Mouse (Mus musculus) gastrocnemius, postnatal 4 days (tissue): ENCODE data around the gene Hsd17b11. TPM values are rescaled to one million over a fixed set of nuclear protein-coding genes. Genes with fewer than 3 reads are reported as not detected.
"Not testable (repeated sequence)": the region's sequence is repeated elsewhere in the genome, so short reads cannot be mapped to it uniquely, and the experiment has no call there.

Experiments
- DNase-seq, 2 experiments: peaks; one replicate each; pipeline ENCODE4 v3.0.0; 2021 to 2022; ENCODE audit warnings: low spot score in 2 of 2, mixed read lengths in 2 of 2
- total RNA-seq, 2 experiments: library from RNA; stranded (reverse); gene quantifications; 2 replicates each; pipeline ENCODE4 v1.2.3; 2021

Hsd17b11 gene
- total RNA-seq, 2 experiments from 2014 or later: 22.7 to 25.9 TPM

DNA sequence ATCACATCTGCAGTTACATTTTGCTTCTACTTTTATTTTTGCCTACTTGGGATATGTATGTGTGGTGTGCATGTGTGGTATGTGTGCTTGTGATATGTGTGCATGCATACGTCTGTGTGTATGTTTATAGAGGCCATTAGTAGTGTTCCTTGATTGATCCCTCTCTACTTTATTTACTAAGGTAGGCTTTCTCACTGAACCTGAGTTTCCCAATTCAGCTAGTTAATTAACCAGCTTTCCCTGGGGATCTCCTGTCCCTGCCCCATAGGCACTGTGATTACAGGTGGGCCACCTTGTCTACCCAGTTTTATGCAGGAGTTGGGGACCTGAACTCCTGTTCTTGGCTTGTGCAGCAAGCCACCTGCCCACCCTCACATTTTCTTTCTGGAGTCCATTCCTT, 15.0 kb upstream of the Hsd17b11 start:
- DNase-seq: no peak

DNA sequence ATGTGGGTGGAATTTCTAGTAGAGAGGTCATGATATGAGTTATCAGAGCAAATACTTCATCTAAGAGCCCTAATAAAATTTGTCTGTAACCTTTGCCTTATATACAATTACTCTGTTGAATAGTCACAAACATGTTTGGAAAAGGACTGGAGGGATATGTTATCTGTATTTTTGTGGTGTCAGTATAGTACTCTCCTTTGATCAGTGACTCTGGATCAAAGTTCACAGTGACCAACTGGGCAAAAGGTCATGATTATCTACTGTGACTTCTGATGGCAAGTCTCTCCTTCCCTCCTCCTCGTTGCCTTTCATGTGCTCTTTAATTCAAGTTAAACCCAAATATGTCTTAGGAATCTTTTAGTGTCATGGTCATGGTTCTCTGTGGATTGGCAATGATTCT, 14.1 kb upstream of the Hsd17b11 start:
- DNase-seq: no peak

DNA sequence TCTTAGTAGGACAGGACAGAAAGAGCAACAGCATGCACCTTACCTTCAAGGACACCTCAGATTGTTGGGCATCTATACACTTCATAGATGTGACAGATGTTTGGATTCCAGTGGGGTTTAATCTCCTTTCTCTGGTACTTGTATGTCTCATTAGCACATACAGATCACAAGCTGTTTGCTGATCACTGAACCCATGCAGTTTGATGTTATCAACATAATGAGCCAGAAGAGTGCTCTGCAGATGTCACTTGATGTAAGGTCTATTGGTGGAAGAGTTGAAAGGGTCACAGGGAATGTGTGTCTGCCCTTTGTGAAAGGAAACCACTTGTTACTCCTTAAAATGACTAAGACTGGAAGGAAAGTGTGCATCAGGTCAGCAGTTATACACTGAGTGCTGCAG, 13.3 kb upstream of the Hsd17b11 start:
- no peak for DNase-seq

DNA sequence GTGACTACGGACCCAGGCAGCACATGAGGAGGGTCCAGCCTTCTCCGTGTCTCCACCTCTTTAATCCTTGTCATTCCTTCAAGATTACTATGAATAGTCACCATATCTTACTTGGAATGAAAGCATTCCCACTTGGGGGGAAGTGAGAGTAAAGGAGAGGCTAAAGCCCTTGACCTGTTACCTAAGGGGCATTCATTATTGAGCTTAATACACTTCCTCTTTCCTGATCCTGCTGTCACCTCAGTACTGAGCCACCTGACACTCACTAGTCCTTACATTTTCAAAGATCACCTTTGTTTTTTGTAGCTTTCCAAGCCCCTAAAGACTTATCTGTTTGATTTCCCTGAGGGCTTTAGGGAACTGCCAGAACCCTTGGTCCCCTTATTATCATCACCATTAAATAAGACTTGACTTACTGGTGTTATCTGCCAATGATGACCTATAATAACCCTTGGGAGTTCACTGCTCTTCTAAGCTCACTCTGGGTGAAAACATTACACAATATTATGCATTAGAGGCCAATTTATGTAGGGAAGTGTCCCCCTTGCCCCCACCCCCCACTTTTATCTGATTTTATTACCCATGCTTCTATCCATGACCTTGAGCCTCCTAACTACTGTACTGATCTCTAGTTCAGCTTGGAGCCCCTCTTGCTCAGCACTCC, 10.8 kb upstream of the Hsd17b11 start:
- DNase-seq: no peak

DNA sequence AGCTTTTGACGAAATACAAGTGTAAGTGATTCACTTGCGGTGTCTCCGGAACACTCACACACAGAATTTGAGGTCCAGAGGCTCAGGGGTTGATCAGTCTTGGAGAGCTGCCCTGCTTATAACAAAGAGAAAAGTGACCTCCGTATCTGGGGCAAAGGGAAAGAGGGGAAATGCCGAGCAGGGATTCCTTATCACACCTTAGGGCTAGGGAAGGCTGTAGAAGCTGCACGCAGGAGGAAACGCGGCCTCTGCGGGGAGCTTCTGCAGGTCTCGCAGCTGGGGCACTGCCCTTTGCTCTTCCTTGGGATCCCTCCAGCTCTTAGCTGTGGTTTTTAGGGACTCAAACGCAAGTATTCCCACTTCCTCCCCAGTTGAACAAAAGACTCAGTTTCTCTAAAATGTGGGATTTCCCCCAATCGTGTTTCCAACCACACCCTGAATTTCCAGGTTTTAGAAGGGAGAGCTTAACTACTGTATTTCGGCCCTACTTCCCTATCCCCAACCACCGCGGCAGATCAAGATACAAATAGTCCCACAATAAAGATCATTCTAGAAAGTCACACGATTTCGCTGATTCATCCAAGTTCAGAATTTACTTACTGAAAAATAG, 3.6 kb upstream of the Hsd17b11 start:
- no peak for DNase-seq

DNA sequence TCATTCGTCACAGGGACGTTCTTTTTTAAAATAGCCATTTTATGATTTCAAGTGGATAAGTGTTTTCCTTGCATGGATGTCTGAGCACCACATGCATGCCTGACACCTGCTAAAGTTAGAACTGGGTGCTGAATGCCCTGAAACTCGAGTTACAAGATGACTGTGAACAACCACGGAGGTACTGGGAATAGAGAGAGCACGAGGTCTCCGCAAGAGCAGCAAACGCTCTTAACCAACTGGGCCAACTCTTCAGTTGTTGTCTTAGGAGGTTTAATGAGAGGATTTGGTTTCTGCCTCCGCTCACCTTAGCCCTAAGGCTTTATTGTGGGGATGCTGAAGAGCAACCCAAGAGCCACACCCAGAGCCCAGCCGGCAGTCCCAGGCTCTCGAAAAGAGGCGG, 3.0 kb upstream of the Hsd17b11 start:
- DNase-seq: no peak

DNA sequence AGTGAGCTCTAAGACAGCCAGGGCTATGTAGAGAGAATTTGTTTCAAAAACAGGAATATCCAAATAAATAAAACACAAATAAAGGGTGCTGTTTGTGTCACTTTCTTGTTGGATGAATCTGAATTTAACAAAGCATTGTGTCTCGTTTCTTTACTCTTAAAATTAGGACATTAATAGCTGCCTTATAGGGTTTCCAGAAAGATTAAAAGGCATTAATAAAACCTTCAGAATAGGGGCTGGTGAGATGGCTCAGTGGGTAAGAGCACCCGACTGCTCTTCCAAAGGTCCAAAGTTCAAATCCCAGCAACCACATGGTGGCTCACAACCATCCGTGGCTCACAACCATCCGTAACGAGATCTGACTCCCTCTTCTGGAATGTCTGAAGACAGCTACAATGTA, 2.5 kb upstream of the Hsd17b11 start:
- not testable (repeated sequence) for DNase-seq

DNA sequence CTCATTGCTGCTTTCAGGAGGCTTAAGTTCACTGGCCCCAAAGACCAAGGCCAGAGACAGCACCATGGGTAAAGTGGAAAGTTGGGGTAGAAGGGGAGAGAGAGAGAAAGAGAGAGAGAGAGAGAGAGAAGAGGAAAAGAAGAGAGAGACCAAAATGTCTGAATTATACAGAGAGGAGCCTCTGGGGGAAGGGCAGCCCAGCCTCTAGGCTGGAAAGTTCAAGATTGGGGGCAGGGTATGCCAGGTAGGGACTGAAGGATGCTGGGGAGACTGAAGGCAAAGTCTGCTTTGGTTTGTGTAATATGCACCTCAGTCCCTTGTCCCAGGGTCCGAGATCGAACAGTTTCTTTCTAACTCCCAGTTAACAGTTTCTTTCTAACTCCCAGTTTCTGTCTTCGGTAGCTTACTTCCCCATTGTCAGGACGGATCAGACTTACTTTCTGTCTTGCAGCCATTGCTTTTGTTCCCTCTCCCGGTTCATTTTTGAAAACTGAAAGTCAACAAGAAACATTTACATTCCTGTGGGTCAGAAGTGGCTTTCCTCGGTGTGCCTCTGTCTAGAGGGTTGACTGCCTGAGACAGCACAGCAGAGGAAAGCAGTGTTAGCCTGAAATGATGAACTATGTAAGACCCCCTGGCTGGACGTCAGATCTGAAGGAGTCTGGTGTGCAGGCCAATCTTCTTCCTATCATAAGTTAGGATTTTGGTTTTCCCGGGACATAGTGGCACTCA, 1.7 kb upstream of the Hsd17b11 start:
- DNase-seq: no peak

DNA sequence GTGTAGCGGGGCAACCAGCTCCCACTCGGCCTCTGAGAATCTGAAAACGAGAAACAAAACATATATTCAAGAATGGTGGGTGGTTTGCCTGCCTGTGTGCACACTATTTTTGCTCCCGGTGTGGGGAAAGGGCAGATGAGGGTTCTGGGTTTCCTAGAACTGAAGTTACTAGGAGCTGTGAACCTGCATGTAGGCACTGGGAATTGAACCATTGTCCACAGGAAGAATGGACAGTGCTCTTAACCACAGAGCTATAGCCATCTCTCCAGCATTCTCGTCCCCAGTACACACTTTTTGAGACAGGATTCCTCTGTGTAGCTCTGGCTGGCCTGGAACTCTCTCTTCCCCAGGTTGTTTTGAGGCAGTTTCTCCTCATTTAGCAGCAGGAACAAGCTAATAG, 839 bp upstream of the Hsd17b11 start:
- no peak for DNase-seq

DNA sequence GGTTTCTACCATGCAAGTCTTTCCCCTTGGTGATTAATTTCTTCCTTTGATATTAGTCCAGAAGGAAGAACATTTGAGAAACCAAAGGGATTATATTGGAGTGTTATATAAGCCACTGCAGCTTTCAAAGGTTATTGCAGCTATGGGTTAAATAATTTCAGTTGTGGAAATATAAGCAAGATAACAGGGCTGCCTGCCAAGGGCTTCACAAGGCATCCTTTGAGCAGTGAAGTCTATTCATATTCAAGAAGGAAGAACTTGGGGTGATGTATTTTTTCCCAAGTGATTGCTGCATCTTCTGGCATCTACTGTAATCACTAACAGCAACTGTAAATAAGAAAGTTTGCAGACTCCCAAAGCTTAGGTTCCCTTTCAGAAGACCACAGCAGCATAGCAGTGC, 10.3 kb downstream of the Hsd17b11 start:
- DNase-seq: no peak

DNA sequence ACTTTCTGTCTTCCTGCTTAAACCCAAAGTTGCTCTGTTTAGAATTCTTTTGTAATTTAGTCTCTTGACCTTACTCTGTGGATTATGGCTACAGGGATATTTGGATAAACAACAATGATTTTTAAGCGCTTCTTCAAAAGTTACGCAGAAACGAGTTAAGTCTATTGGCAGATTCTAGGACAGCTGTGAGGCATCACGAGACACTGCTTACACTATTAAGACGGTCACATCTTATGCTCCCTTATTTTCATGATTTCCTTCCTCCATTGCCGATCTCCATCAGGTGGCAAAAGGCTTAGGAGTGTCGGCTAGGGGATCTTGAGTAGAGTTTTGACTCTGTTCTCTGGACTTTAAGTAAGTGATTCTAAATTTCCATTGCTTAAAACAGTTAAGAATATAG, 11.5 kb downstream of the Hsd17b11 start:
- no peak for DNase-seq

DNA sequence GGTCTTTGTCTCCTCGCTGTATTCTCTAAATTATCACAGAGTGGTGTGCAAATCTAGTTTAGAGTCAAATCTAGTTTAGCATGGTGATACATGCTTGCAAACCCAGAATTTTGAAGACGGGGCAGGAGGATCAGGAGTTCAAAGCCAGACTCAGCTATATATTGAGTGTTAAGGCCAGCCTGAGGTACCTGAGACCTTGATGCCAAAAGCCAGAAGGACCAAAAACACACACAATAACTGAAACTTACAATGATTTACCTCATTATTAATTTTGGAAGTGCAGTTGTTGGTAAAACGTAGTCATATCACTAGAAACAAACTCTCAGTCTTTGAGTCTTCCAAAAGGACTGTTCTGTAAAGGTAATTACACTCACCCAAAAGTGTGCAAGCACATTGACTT, 12.3 kb downstream of the Hsd17b11 start:
- DNase-seq: no peak

DNA sequence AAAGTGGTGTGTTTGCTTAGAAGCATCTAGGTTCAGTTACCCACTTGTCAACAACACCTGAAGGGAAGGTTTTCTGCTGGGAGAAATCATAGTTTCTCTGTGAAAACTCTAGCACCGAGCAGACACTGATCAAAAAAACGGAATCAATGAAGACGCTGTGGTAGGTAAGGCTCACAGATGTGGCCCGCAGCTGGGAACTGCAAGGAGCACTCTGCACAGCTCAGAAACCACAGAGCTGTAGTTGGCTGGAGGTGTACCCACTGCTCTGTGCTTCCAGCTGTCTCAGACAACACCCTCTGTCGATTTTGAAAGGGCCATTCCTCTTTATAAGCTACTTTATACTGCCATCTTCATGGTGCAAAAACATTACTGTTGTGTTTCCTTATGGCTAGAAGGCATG, 13.9 kb downstream of the Hsd17b11 start:
- DNase-seq: no peak

DNA sequence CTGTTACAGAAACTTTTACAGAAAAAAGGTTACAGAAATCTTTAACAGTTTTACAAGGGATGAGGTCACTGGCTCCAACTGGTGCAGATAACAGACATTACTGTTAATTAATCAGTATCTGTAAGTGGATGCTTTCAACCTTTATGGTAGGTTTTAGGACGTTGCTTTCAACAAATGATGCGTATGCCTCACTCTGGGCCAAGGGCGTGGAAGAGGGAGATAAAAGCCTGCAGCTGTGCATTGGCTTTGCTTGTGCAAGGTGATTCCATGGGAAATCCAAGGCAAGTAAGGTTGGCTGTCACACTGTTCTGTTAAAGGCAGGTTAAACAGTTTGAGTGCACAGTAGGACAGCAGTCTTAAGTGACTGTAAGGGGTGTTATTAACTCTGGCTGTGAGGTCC, 14.9 kb downstream of the Hsd17b11 start:
- DNase-seq: no peak

DNA sequence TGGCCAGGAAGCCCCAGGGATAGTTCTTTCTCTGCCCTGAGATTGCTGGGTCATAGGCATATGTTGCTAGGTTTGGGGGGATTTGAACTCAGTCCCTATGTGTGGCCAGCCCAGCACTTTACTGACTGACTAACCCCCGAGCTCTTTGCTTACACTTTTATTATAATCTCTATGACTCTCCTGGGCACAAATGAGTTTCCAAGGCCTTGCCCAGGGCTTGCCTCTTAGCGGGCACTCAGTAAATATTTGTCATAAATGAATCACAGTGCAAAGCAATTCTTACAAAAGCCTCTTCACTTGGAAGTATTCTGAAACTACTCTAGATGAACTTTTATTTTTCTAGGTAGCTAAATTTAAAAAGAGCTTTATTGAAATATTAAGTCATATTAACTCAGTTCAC, 17.8 kb downstream of the Hsd17b11 start:
- DNase-seq: no peak

DNA sequence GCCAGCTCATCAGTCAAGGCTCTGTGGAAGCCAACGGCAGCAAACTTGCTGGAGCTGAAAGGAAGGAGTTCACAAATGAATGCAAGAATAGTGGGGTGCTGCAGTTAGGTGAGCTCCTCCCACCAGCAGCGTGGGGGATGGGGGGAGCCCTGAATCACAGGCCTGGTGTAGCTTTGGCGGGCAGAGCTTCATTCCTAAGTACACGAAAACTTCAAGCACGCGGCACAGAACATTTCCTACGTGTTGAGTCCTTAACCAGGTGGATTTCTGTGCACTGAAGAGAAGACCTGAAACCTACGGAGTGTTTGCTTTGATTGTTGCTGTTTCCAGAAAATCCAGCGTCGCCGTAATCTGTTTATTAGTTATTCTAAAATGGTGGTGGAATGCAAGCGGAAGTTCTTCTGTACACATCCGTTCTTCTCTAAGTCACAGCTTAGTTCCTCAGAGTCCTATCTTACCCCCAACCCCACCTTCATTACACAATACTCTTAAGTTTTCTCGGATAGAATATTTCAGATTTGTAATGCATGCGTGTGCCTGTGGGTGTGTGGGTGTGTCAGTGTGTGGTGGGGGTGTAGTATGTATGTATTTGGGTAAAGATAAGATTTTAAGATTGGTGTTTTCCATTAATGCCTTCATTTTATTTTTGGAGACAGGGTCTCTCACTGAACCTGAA, 18.3 kb downstream of the Hsd17b11 start:
- DNase-seq: no peak

DNA sequence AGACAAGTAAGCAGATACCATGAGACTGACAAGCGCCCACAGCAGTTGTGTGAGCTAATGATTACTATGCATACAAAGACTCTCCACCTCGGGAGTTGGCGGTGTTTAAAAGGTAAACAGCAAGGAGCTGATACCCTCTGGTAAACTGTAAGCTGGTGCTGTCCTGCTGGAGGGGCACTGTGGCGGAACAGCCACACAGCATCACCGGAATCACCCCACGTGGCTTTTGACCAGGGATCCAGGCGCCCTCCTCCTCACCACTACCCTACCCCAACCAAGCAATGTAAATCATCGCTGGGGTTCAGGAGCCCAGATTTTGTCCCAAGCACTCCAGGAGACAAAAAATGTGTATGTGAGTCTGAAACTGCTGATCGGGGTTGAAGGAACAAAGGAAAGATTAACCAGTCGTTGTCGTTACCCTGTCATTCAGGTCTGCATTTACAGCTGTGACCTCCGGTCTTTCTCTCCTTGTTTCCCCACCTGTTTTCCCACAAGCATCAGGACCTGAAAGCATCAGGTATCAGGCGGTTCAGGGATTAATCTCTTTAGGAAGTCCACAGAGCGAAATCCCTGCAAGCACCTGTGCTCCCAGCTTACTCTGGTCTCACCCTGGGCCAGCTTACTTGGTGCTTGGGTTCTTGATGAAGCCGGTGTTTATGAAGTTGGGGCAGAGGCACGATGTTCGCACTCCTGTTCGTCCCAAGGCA, 19.0 kb downstream of the Hsd17b11 start:
- DNase-seq: no peak

DNA sequence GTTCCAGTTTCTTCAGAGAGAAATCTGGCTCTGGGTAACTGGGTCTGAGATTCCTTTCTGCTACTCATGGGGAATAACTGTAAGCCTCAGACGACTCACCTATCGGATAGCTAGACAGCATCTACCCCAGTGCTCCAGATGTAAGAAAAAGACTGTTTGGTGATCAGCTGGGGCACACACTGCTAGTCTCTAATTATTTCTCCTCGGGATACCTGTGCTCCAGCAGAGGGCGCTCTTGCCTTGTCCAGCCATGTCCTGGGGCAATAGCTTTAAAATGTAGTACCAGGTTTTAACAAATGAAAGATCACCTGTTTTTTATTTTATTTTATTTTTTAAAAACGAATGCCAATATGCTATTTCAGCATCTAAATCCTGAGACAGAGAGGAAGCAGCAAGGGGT, 22.0 kb downstream of the Hsd17b11 start:
- peak; percentile 59 to 80 for DNase-seq

DNA sequence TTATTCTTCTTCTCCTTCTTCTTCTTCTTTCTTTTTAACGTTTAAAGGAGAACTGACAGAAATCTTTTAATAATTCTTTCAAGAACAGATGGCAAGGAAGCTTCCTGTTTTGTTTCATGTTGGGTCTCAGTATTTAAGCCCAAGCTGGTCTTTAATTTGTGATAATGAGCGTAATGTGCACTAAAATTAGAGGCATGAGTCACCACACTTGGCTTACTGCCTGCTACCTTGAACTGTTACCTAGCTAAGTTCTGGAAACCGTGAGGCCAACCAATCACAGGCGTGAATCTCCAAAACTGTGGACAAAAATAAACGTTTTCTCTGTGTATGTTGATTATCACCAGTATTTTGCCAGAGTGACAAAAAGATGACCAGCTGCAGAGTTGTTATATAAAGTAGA, 23.0 kb downstream of the Hsd17b11 start:
- DNase-seq: no peak

DNA sequence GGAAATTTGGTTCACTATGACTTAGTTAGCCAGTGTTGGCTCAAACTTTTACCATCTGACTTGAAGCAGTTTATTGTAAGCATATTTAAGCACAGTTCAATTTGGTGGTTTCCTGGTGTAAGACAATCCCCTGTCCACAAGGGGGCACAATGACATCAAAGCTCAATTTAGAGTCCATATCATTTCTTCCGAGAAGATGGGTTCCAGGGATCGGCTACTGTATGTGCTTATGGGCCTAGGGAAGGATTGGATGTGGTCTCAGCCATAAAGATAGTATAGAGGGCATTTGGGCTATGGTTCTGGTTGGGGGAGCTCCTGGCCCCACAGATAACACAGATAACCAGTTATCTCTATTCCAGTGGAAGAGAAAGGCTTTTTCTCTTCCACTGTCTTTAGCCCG, 26.5 kb downstream of the Hsd17b11 start:
- DNase-seq: no peak

DNA sequence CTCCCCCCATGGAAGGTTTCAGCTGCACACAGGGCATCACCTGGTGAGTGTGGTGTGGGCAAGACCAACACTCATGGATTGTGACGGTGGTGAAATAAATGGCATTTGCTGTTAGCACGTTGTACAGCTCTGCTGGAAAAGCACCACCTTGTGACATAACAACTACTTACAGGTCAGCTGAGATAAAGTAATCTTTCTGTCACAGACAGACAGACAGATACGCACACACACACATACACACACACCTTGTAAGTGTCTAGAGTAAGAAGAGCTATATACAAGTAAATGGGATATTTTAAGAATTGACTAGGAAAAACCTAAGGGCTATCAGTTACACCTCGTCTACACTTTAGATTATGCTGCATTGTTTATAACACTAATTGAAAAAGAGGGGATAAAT, 27.1 kb downstream of the Hsd17b11 start:
- DNase-seq: no peak

DNA sequence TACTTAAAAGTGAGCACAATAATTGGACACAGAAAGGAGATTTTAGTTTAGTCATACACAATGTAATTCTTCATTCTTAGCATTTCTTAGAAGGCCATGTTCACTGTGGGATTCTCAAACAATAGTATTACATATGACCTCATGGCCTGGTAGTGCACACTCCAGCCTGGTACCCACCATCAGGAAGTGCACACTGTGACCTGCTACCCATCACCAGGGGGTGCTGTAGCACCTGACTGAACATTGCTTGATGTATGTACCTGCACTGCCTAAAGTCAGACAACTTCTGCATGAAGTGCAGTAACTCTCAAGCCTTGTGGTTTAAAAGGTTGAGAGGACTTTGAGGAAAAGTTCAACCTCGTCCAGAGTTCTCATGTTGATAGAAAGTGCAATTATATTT, 28.1 kb downstream of the Hsd17b11 start:
- no peak for DNase-seq
